Mouse (Mus musculus): Measurements from ENCODE around the gene Gm45015. TPM values are rescaled to one million over a fixed set of nuclear protein-coding genes. Genes with fewer than 3 reads are reported as not detected.

Gm45015 gene
- not detected in 2 replicates for polyA plus RNA-seq (2012; rRNA removed)

DNA sequence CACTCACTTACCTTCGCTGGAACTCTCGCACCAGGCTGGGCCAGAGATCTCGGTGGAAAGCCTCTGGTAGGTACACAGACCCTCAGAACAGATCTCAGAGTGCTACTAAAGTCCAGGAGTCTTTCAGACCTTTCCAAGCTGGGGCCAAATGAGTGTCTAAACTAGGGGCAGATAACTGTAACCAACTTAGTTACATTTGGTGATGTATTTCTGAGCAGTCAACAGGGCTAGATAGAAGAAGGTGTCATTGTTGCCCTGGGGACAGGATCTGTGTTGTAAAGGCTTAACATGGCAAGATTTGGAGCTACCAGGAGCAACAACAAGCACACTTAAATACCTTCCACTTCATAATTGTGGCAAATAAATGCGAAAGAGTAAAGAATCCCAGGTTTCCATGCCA lies at the start of gene Gm45015:
Gm45015 (minus strand) TSS at position 101 of the 400 bp plus-strand sequence.
- TF ChIP-seq POLR2A (IDR thresholded peaks at IDR 0.05; ENCODE audit: borderline replicate concordance, extremely low read depth, insufficient read depth, insufficient read length, poor library complexity, severe bottlenecking) (no peak), CTCF (IDR thresholded peaks at IDR 0.05; ENCODE audit: borderline replicate concordance, extremely low read depth, insufficient read depth, insufficient read length) (no peak)
- no peak for DNase-seq (ENCODE audit: low read depth)

GRCm38 (mm10) chrX:73384924-73385323 lies 48.3 kb upstream of the Gm45015 start:
- no peak for TF ChIP-seq POLR2A (IDR thresholded peaks at IDR 0.05; ENCODE audit: borderline replicate concordance, extremely low read depth, insufficient read depth, insufficient read length, poor library complexity, severe bottlenecking)
- no peak for TF ChIP-seq CTCF (IDR thresholded peaks at IDR 0.05; ENCODE audit: borderline replicate concordance, extremely low read depth, insufficient read depth, insufficient read length)
- no peak for DNase-seq (ENCODE audit: low read depth)

- no peak for TF ChIP-seq POLR2A (IDR thresholded peaks at IDR 0.05; ENCODE audit: borderline replicate concordance, extremely low read depth, insufficient read depth, insufficient read length, poor library complexity, severe bottlenecking)
- TF ChIP-seq CTCF (IDR thresholded peaks at IDR 0.05; ENCODE audit: borderline replicate concordance, extremely low read depth, insufficient read depth, insufficient read length), result no peak
- peak; percentile 80 for DNase-seq (ENCODE audit: low read depth)
Measured at GRCm38 (mm10) chrX:73384419-73384818, 47.8 kb upstream of the Gm45015 start.

DNA sequence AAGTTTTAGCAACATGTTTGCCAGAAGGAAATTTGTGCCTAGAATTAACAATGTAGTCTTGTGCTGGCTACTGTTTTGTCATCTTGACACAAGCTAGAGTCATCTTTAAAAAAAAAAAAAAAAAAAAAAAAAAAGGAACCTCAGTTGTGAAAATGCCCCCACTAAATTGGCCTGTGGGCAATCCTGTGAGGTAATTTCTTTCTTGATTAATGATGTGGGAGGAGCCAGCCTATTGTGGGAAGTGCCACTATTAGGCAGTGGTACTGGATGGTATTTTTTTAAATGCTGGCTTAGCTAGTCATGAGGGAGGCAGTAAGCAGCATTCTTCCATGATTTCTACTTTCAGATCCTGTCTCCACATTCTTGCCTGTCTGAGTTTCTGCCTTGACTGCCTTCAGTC lies 26.7 kb upstream of the Gm45015 start:
- no peak for TF ChIP-seq CTCF (IDR thresholded peaks at IDR 0.05; ENCODE audit: borderline replicate concordance, extremely low read depth, insufficient read depth, insufficient read length)
- no peak for TF ChIP-seq POLR2A (IDR thresholded peaks at IDR 0.05; ENCODE audit: borderline replicate concordance, extremely low read depth, insufficient read depth, insufficient read length, poor library complexity, severe bottlenecking)
- peak; percentile 5 for DNase-seq (ENCODE audit: low read depth)

- no peak for DNase-seq (ENCODE audit: low read depth)
- no peak for TF ChIP-seq POLR2A (IDR thresholded peaks at IDR 0.05; ENCODE audit: borderline replicate concordance, extremely low read depth, insufficient read depth, insufficient read length, poor library complexity, severe bottlenecking)
- TF ChIP-seq CTCF (IDR thresholded peaks at IDR 0.05; ENCODE audit: borderline replicate concordance, extremely low read depth, insufficient read depth, insufficient read length), result no peak
Measured at GRCm38 (mm10) chrX:73356719-73357118, 20.1 kb upstream of the Gm45015 start.

- TF ChIP-seq CTCF (IDR thresholded peaks at IDR 0.05; ENCODE audit: borderline replicate concordance, extremely low read depth, insufficient read depth, insufficient read length), result no peak
- TF ChIP-seq POLR2A (IDR thresholded peaks at IDR 0.05; ENCODE audit: borderline replicate concordance, extremely low read depth, insufficient read depth, insufficient read length, poor library complexity, severe bottlenecking), result no peak
- DNase-seq (ENCODE audit: low read depth), result no peak
Measured at GRCm38 (mm10) chrX:73356163-73356562, 19.5 kb upstream of the Gm45015 start.

GRCm38 (mm10) chrX:73344346-73344745 lies 7.7 kb upstream of the Gm45015 start:
- no peak for TF ChIP-seq CTCF (IDR thresholded peaks at IDR 0.05; ENCODE audit: borderline replicate concordance, extremely low read depth, insufficient read depth, insufficient read length)
- TF ChIP-seq POLR2A (IDR thresholded peaks at IDR 0.05; ENCODE audit: borderline replicate concordance, extremely low read depth, insufficient read depth, insufficient read length, poor library complexity, severe bottlenecking), result no peak

GRCm38 (mm10) chrX:73343802-73344201 lies 7.2 kb upstream of the Gm45015 start:
- TF ChIP-seq POLR2A (IDR thresholded peaks at IDR 0.05; ENCODE audit: borderline replicate concordance, extremely low read depth, insufficient read depth, insufficient read length, poor library complexity, severe bottlenecking), result no peak
- TF ChIP-seq CTCF (IDR thresholded peaks at IDR 0.05; ENCODE audit: borderline replicate concordance, extremely low read depth, insufficient read depth, insufficient read length), result no peak
- no peak for DNase-seq (ENCODE audit: low read depth)

More at GRCm38 (mm10) chrX:73344346-73344745, 7.7 kb upstream of the Gm45015 start:
- DNase-seq (ENCODE audit: low read depth), result no peak

DNA sequence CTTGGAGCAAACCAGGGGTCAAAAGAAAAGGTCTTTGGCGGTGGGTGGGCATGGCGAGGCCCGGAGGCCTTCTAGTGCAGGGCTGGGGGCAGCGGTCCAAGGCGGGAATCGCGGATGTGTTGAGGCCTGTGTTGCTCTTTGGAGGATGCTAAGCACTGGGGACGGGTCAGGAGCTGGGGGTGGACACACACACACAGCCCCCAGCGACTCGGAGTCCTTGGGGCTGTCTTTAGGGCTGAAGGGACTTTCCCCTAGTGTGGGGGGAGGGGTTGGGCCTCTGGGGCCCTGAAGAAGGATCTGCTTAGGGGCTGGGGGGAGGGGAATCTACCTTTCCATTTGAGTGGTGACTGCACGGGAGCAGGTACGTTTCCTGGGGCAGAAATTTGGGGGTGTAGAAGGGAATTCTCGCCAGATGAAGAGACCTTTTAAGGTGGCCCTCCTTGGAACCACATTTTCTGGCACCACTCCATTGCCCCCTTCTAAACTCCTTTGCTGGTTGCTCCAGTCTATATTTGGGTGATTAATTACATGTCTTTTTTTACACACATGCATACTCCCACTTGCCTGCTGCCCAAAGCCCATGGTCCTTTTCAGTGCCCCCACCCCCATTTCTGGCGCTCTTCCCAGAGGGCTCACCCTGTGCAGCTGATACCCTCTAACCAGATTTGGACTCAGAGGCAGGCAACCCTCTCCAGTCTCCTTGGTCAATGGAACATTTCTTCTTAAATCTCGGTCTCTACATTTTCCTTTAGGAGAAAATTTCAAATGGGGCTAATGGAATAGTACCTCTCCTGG lies 6.5 kb upstream of the Gm45015 start:
- DNase-seq (ENCODE audit: low read depth), result peak; percentile 36
- TF ChIP-seq POLR2A (IDR thresholded peaks at IDR 0.05; ENCODE audit: borderline replicate concordance, extremely low read depth, insufficient read depth, insufficient read length, poor library complexity, severe bottlenecking) (no peak), CTCF (IDR thresholded peaks at IDR 0.05; ENCODE audit: borderline replicate concordance, extremely low read depth, insufficient read depth, insufficient read length) (no peak)

- no peak for TF ChIP-seq CTCF (IDR thresholded peaks at IDR 0.05; ENCODE audit: borderline replicate concordance, extremely low read depth, insufficient read depth, insufficient read length)
- TF ChIP-seq POLR2A (IDR thresholded peaks at IDR 0.05; ENCODE audit: borderline replicate concordance, extremely low read depth, insufficient read depth, insufficient read length, poor library complexity, severe bottlenecking), result peak; percentile 67
- peak; percentile 89 for DNase-seq (ENCODE audit: low read depth)
Measured at GRCm38 (mm10) chrX:73342483-73342895, 5.8 kb upstream of the Gm45015 start, which contains the start of gene Zfp275. Gene Zfp275, plus strand, starts transcription at chrX:73342621.

DNA sequence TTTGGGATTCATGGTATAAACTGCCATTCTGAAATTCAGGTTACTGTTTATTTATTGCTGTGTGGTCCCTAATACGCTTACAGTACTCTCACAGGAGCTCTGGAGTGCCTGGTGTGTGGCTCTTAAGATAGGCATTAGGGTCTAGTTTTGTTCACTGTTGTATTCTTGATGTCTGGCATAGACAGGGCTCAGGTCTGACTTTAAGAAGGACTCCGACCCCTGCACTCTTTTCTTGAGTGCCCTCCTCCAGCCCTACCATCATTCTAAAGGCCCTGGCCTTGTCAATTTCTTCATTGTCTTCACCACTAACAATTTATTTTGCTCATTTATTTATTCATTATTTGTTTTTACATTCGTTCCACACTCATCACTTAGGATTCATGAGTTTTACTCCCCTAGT lies 5.4 kb upstream of the Gm45015 start:
- TF ChIP-seq CTCF (IDR thresholded peaks at IDR 0.05; ENCODE audit: borderline replicate concordance, extremely low read depth, insufficient read depth, insufficient read length), result no peak
- no peak for TF ChIP-seq POLR2A (IDR thresholded peaks at IDR 0.05; ENCODE audit: borderline replicate concordance, extremely low read depth, insufficient read depth, insufficient read length, poor library complexity, severe bottlenecking)
- DNase-seq (ENCODE audit: low read depth), result no peak

DNA sequence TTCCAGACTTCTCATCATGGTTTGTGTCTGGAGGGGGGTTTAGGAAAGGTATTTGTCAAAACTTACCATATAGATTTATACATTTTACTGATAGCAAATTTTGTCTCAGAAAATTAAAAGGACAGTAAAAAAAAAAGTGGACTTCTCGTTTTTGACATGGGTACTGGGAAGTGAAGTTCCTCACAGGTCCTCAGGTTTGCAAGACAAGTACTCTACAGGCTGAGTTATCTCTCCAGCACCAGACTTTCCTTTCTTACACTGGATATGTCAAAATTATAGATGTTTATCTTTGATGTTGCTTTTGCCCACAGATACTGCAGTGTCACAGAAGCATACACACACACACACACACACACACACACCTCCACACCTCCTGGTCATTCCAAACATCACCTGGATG lies 4.8 kb upstream of the Gm45015 start:
- no peak for DNase-seq (ENCODE audit: low read depth)
- TF ChIP-seq CTCF (IDR thresholded peaks at IDR 0.05; ENCODE audit: borderline replicate concordance, extremely low read depth, insufficient read depth, insufficient read length), result no peak
- no peak for TF ChIP-seq POLR2A (IDR thresholded peaks at IDR 0.05; ENCODE audit: borderline replicate concordance, extremely low read depth, insufficient read depth, insufficient read length, poor library complexity, severe bottlenecking)
